Mouse (Mus musculus): ENCODE data around the gene Ippk. TPM values are rescaled to one million over a fixed set of nuclear protein-coding genes. Genes with fewer than 3 reads are reported as not detected.

Gene Ippk
- polyA plus RNA-seq, 1 experiment from 2014 or later: 5.9 TPM

GRCm38 (mm10) chr13:49379301-49379700, 41.7 kb upstream of the Ippk start:
- H3K4me1 ChIP-seq (ENCODE audit: insufficient read depth): 0 out of 2 replicates have a peak, but pooled peaks cover 4% of the 10 kb centered on the region
- no peak for ATAC-seq
- 86% methylated on average over 20 of the region's 20 CpGs for WGBS (ENCODE audit: insufficient replicate concordance)
- DNase-seq: no peak
- no peak overlapping the region for H3K27ac ChIP-seq (ENCODE audit: low read depth)
- no peaks in the 10 kb centered on the region for H3K27me3 ChIP-seq (ENCODE audit: insufficient read depth, low read length)
- H3K4me2 ChIP-seq (ENCODE audit: low read depth, low read length): no peak overlapping the region
- H3K36me3 ChIP-seq (replicated peaks; ENCODE audit: insufficient read depth, low read length): peaks cover 70% of the 10 kb centered on the region
- no peak for TF ChIP-seq CTCF (IDR thresholded peaks at IDR 0.05; ENCODE audit: low read depth)
- no peak for TF ChIP-seq EP300 (IDR thresholded peaks at IDR 0.05; ENCODE audit: low read depth)
- H3K9ac ChIP-seq (replicated peaks): no peak overlapping the region
- no peaks in the 10 kb centered on the region for H3K9me3 ChIP-seq (ENCODE audit: low read length)
- H3K4me3 ChIP-seq (ENCODE audit: low read depth, low read length): no peak overlapping the region

GRCm38 (mm10) chr13:49381230-49381629, 39.8 kb upstream of the Ippk start:
- no peaks in the 10 kb centered on the region for H3K27me3 ChIP-seq (ENCODE audit: insufficient read depth, low read length)
- H3K36me3 ChIP-seq (replicated peaks; ENCODE audit: insufficient read depth, low read length): peaks cover 67% of the 10 kb centered on the region
- DNase-seq: peak; percentile 89
- H3K9me3 ChIP-seq (ENCODE audit: low read length): no peaks in the 10 kb centered on the region
- H3K4me3 ChIP-seq (ENCODE audit: low read depth, low read length): no peak overlapping the region
- TF ChIP-seq EP300 (IDR thresholded peaks at IDR 0.05; ENCODE audit: low read depth) (no peak), CTCF (IDR thresholded peaks at IDR 0.05; ENCODE audit: low read depth) (peak; percentile 98)
- no peak overlapping the region for H3K27ac ChIP-seq (ENCODE audit: low read depth)
- 0 out of 2 replicates have a peak, but pooled peaks cover 4% of the 10 kb centered on the region for H3K4me1 ChIP-seq (ENCODE audit: insufficient read depth)
- no peak overlapping the region for H3K9ac ChIP-seq (replicated peaks)
- 26% methylated on average over 3 of the region's 3 CpGs for WGBS (ENCODE audit: insufficient replicate concordance)
- no peak overlapping the region for H3K4me2 ChIP-seq (ENCODE audit: low read depth, low read length)
- ATAC-seq: peak; percentile 67

- H3K27me3 ChIP-seq (ENCODE audit: insufficient read depth, low read length): no peaks in the 10 kb centered on the region
- DNase-seq (no peak), ATAC-seq (no peak)
- no peaks in the 10 kb centered on the region for H3K9me3 ChIP-seq (ENCODE audit: low read length)
- H3K9ac ChIP-seq (replicated peaks): no peak overlapping the region
- no peak overlapping the region for H3K4me2 ChIP-seq (ENCODE audit: low read depth, low read length)
- H3K36me3 ChIP-seq (replicated peaks; ENCODE audit: insufficient read depth, low read length): peaks cover 63% of the 10 kb centered on the region
- H3K4me1 ChIP-seq (ENCODE audit: insufficient read depth): no peaks in the 10 kb centered on the region
- WGBS (ENCODE audit: insufficient replicate concordance): 92% methylated on average over 22 of the region's 23 CpGs
- no peak overlapping the region for H3K27ac ChIP-seq (ENCODE audit: low read depth)
- no peak overlapping the region for H3K4me3 ChIP-seq (ENCODE audit: low read depth, low read length)
- no peak for TF ChIP-seq EP300 (IDR thresholded peaks at IDR 0.05; ENCODE audit: low read depth)
- TF ChIP-seq CTCF (IDR thresholded peaks at IDR 0.05; ENCODE audit: low read depth): no peak
Observed at GRCm38 (mm10) chr13:49382997-49383396, 38.1 kb upstream of the Ippk start.

- Histone ChIP-seq H3K9me3 (ENCODE audit: low read length) (no peaks in the 10 kb centered on the region), H3K9ac (replicated peaks) (no peak overlapping the region), H3K4me1 (ENCODE audit: insufficient read depth) (no peaks in the 10 kb centered on the region), H3K4me2 (ENCODE audit: low read depth, low read length) (no peak overlapping the region), H3K27me3 (ENCODE audit: insufficient read depth, low read length) (no peaks in the 10 kb centered on the region), H3K4me3 (ENCODE audit: low read depth, low read length) (no peak overlapping the region), H3K36me3 (replicated peaks; ENCODE audit: insufficient read depth, low read length) (peaks cover 46% of the 10 kb centered on the region), H3K27ac (ENCODE audit: low read depth) (no peak overlapping the region)
- TF ChIP-seq EP300 (IDR thresholded peaks at IDR 0.05; ENCODE audit: low read depth) (no peak), CTCF (IDR thresholded peaks at IDR 0.05; ENCODE audit: low read depth) (no peak)
- no peak for ATAC-seq
- 74% methylated on average over 16 of the region's 16 CpGs for WGBS (ENCODE audit: insufficient replicate concordance)
- DNase-seq: no peak
Observed at GRCm38 (mm10) chr13:49384751-49385463, 36.1 kb upstream of the Ippk start.

GRCm38 (mm10) chr13:49391374-49391773, 29.7 kb upstream of the Ippk start:
- TF ChIP-seq CTCF (IDR thresholded peaks at IDR 0.05; ENCODE audit: low read depth) (peak; percentile 68), EP300 (IDR thresholded peaks at IDR 0.05; ENCODE audit: low read depth) (no peak)
- DNase-seq (peak; percentile 54), ATAC-seq (no peak)

GRCm38 (mm10) chr13:49393579-49393978, 27.5 kb upstream of the Ippk start:
- 41% methylated on average over 1 of the region's 1 CpGs for WGBS (ENCODE audit: insufficient replicate concordance)
- 0 out of 2 replicates have a peak, but pooled peaks have one; percentile 25 for TF ChIP-seq EP300 (IDR thresholded peaks at IDR 0.05; ENCODE audit: low read depth)
- TF ChIP-seq CTCF (IDR thresholded peaks at IDR 0.05; ENCODE audit: low read depth): no peak
- 0 out of 2 replicates have a peak, but pooled peaks have one; percentile 23 for ATAC-seq
- no peak for DNase-seq
- Histone ChIP-seq H3K36me3 (replicated peaks; ENCODE audit: insufficient read depth, low read length) (no peaks in the 10 kb centered on the region), H3K9ac (replicated peaks) (no peak overlapping the region), H3K27ac (ENCODE audit: low read depth) (no peak overlapping the region), H3K4me1 (ENCODE audit: insufficient read depth) (peaks cover 8% of the 10 kb centered on the region; the same call in 1 of the 2 replicates), H3K27me3 (ENCODE audit: insufficient read depth, low read length) (no peaks in the 10 kb centered on the region), H3K4me2 (ENCODE audit: low read depth, low read length) (no peak overlapping the region), H3K9me3 (ENCODE audit: low read length) (no peaks in the 10 kb centered on the region), H3K4me3 (ENCODE audit: low read depth, low read length) (no peak overlapping the region)

More at GRCm38 (mm10) chr13:49391374-49391773, 29.7 kb upstream of the Ippk start:
- H3K9me3 ChIP-seq (ENCODE audit: low read length): no peaks in the 10 kb centered on the region
- peaks cover 5% of the 10 kb centered on the region; the same call in 1 of the 2 replicates for H3K36me3 ChIP-seq (replicated peaks; ENCODE audit: insufficient read depth, low read length)
- no peak overlapping the region for H3K4me2 ChIP-seq (ENCODE audit: low read depth, low read length)
- no peak overlapping the region for H3K9ac ChIP-seq (replicated peaks)
- 90% methylated on average over 2 of the region's 2 CpGs for WGBS (ENCODE audit: insufficient replicate concordance)
- no peak overlapping the region for H3K4me3 ChIP-seq (ENCODE audit: low read depth, low read length)
- no peaks in the 10 kb centered on the region for H3K27me3 ChIP-seq (ENCODE audit: insufficient read depth, low read length)
- no peak overlapping the region for H3K27ac ChIP-seq (ENCODE audit: low read depth)
- H3K4me1 ChIP-seq (ENCODE audit: insufficient read depth): peaks cover 8% of the 10 kb centered on the region; the same call in 1 of the 2 replicates
